Mouse (Mus musculus) megakaryocyte, embryonic 14.5 days (primary cell): ENCODE data around the gene Atp9a. TPM values are rescaled to one million over a fixed set of nuclear protein-coding genes. Genes with fewer than 3 reads are reported as not detected.

Experiments used
- H3K27me3 ChIP-seq: replicated peaks from 2 replicates; pipeline ENCODE3; 2012; ENCODE audit warnings: inconsistent platforms
- H3K36me3 ChIP-seq: replicated peaks from 2 replicates; pipeline ENCODE3; 2012; ENCODE audit warnings: low read length, inconsistent platforms, mixed read lengths
- H3K4me1 ChIP-seq: 2 replicates; pipeline ENCODE4 v1.6.1; 2012; ENCODE audit warnings: inconsistent platforms
- H3K4me3 ChIP-seq: replicated peaks from 2 replicates; pipeline ENCODE3; 2012; ENCODE audit warnings: moderate library complexity, mild to moderate bottlenecking, inconsistent platforms
- H3K9me3 ChIP-seq: 2 replicates; pipeline ENCODE4 v1.6.1; 2012; ENCODE audit warnings: inconsistent platforms
- FLI1 ChIP-seq: IDR thresholded peaks from 2 replicates; pipeline ENCODE4 v1.6.1; 2012; ENCODE audit warnings: low read length, inconsistent platforms, mixed read lengths
- GATA1 ChIP-seq: IDR thresholded peaks from 3 replicates; pipeline ENCODE4 v1.6.1; 2012; ENCODE audit warnings: mixed read lengths, low read length, inconsistent platforms, borderline replicate concordance
- polyA plus RNA-seq: library from polyadenylated mRNA; stranded (reverse); fragments of >175 nt; gene quantifications from 2 replicates; pipeline ENCODE4 v1.2.3, GENCODE M21; 2012; ENCODE audit warnings: low replicate concordance; ENCODE audit not compliant: insufficient read depth

Atp9a gene
- polyA plus RNA-seq, 1 experiment = 1.5 TPM

DNA sequence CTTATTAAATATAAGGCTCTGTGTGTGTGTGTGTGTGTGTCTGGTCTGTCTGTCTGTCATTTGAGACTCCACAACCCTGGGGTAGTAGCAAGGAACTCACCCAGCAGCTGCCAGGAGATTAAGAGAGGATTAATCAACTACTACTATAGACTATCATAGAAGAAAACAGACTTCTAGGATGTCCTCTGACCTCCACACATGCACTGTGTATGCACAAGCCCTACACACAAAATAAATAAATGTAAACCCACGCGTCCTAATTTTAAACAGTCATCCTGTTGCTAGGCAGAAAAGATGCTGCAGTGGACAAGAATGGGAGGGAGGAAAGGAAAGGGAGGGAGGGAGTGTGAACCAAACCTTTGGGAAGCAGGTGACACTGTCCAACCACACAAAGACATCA lies 23.9 kb downstream of the Atp9a start:
- Histone ChIP-seq H3K36me3 (no peaks in the 10 kb centered on the region), H3K9me3 (peaks cover 4% of the 10 kb centered on the region; the same call in 1 of the 2 replicates)
- TF ChIP-seq GATA1 = no peak
- TF ChIP-seq FLI1 = no peak

DNA sequence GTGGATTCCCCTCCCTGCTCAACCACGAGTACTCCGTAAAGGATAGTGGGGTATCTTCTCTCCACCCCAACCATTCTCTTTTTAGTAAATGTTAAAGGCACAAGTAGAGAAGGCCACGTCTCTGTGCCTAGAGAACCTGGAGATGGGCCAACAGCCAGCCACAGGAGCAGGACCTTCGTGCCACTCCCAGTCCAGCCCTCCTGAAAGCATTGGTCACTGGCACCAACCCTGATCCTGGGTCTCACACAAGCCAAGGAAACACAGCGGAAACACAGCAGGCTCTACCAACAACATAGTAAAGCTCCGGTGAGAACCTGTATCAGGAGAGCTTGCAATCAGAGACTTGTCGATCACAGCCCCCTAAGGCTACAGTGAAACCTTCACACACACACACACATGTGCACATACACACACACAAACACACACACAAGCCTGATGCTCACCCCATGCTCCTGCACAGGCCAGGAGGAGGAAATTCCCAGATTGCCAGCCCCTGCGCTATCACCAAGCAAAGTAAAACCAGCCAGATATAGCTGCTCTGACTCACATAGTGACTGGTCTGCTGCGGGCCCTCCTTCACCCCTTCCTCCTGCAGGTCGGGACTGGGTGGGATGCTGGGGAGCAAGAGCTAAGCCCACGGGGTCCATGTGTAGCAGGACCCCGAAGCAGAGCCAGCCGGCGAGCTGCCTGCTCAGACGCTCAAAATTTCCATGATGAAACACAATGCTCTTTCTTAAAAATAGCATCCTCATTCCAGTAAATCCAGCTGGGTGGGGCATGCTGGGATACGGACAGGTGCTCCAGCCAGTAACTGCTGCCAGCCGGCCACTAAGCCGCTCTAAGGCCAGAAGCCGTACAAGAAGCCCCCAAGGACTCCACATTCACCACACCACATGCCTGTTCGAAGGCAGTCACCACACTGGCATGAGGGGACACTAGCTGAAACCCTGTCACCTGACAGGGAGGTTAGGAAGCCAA lies 29.7 kb downstream of the Atp9a start:
- no peaks in the 10 kb centered on the region for H3K36me3 ChIP-seq
- H3K4me3 ChIP-seq = no peak overlapping the region
- H3K4me1 ChIP-seq = no peaks in the 10 kb centered on the region
- H3K27me3 ChIP-seq = peaks cover 7% of the 10 kb centered on the region
- H3K9me3 ChIP-seq = no peaks in the 10 kb centered on the region
- TF ChIP-seq GATA1 (no peak), FLI1 (no peak)

More for the DNA sequence above, 23.9 kb downstream of the Atp9a start:
- H3K27me3 ChIP-seq = peaks cover 6% of the 10 kb centered on the region
- no peaks in the 10 kb centered on the region for H3K4me1 ChIP-seq
- H3K4me3 ChIP-seq = no peak overlapping the region

- H3K27me3 ChIP-seq = peaks cover 5% of the 10 kb centered on the region
- no peaks in the 10 kb centered on the region for H3K36me3 ChIP-seq
- no peak overlapping the region for H3K4me3 ChIP-seq
- TF ChIP-seq FLI1 = no peak
- no peak for TF ChIP-seq GATA1
- no peaks in the 10 kb centered on the region for H3K9me3 ChIP-seq
- H3K4me1 ChIP-seq = no peaks in the 10 kb centered on the region
Measured at GRCm38 (mm10) chr2:168710979-168711378, 31.2 kb downstream of the Atp9a start.

GRCm38 (mm10) chr2:168707766-168708165 lies 34.4 kb downstream of the Atp9a start:
- H3K9me3 ChIP-seq = no peaks in the 10 kb centered on the region
- no peaks in the 10 kb centered on the region for H3K4me1 ChIP-seq
- TF ChIP-seq GATA1 (no peak), FLI1 (no peak)

DNA sequence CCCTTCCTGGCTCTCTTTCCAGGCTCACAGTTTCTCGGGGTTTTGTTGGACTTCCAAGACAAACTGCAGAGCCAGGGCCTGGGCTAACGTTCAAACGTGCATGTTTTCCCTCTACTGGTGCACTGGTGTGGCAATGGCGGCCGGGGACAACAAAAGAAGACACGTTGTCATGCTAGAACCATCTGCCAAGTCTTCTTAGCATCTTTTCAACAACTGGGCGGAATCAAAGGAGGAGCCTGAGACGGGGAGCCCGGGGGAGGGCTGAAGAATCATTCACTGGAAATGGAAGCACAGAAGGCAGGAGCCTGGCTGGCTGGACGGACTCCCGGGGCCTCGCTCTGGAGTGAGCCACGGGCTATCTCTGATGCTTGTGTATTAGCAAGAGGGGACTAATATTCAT lies 39.9 kb downstream of the Atp9a start:
- TF ChIP-seq GATA1 (no peak), FLI1 (no peak)
- Histone ChIP-seq H3K4me1 (no peaks in the 10 kb centered on the region), H3K4me3 (no peak overlapping the region), H3K9me3 (peaks cover 14% of the 10 kb centered on the region), H3K36me3 (no peaks in the 10 kb centered on the region), H3K27me3 (peaks cover 1% of the 10 kb centered on the region)

More at GRCm38 (mm10) chr2:168707766-168708165, 34.4 kb downstream of the Atp9a start:
- Histone ChIP-seq H3K4me3 (no peak overlapping the region), H3K27me3 (peaks cover 2% of the 10 kb centered on the region), H3K36me3 (no peaks in the 10 kb centered on the region)

- no peak overlapping the region for H3K4me3 ChIP-seq
- H3K27me3 ChIP-seq = peaks cover 3% of the 10 kb centered on the region
- H3K36me3 ChIP-seq = no peaks in the 10 kb centered on the region
- no peaks in the 10 kb centered on the region for H3K4me1 ChIP-seq
- peaks cover 12% of the 10 kb centered on the region for H3K9me3 ChIP-seq
- TF ChIP-seq FLI1 (no peak), GATA1 (no peak)
Measured at GRCm38 (mm10) chr2:168695027-168695403, 47.2 kb downstream of the Atp9a start.

GRCm38 (mm10) chr2:168694379-168695026 lies 47.7 kb downstream of the Atp9a start:
- Histone ChIP-seq H3K4me1 (no peaks in the 10 kb centered on the region), H3K4me3 (no peak overlapping the region), H3K27me3 (peaks cover 3% of the 10 kb centered on the region), H3K9me3 (peaks cover 7% of the 10 kb centered on the region), H3K36me3 (no peaks in the 10 kb centered on the region)
- TF ChIP-seq FLI1 (no peak), GATA1 (no peak)

GRCm38 (mm10) chr2:168691774-168692173 lies 50.4 kb downstream of the Atp9a start:
- TF ChIP-seq GATA1 (no peak), FLI1 (no peak)
- H3K9me3 ChIP-seq = peaks cover 7% of the 10 kb centered on the region
- peaks cover 1% of the 10 kb centered on the region for H3K27me3 ChIP-seq
- H3K4me1 ChIP-seq = 0 out of 2 replicates have a peak, but pooled peaks cover 2% of the 10 kb centered on the region
- no peaks in the 10 kb centered on the region for H3K36me3 ChIP-seq
- no peak overlapping the region for H3K4me3 ChIP-seq

GRCm38 (mm10) chr2:168687326-168687725 lies 54.9 kb downstream of the Atp9a start:
- Histone ChIP-seq H3K9me3 (peaks cover 4% of the 10 kb centered on the region), H3K27me3 (peaks cover 7% of the 10 kb centered on the region), H3K4me1 (0 out of 2 replicates have a peak, but pooled peaks cover 2% of the 10 kb centered on the region), H3K4me3 (no peak overlapping the region), H3K36me3 (no peaks in the 10 kb centered on the region)
- TF ChIP-seq GATA1 (no peak), FLI1 (no peak)

- peaks cover 4% of the 10 kb centered on the region for H3K9me3 ChIP-seq
- no peaks in the 10 kb centered on the region for H3K36me3 ChIP-seq
- H3K27me3 ChIP-seq = peaks cover 7% of the 10 kb centered on the region
- no peak overlapping the region for H3K4me3 ChIP-seq
- H3K4me1 ChIP-seq = 0 out of 2 replicates have a peak, but pooled peaks cover 2% of the 10 kb centered on the region
- TF ChIP-seq FLI1 (no peak), GATA1 (no peak)
Measured at GRCm38 (mm10) chr2:168685909-168686308, 56.3 kb downstream of the Atp9a start.
